Mouse (Mus musculus): ENCODE results near the gene Irgc1. TPM values are rescaled to one million over a fixed set of nuclear protein-coding genes. Genes with fewer than 3 reads are reported as not detected.
"Not testable (repeated sequence)": the region's sequence is repeated elsewhere in the genome, so short reads cannot be mapped to it uniquely, and the experiment has no call there.

The Irgc1 gene
- polyA plus RNA-seq, 1 experiment from 2014 or later: 0.24 TPM

- WGBS: 53% methylated on average over 9 of the region's 9 CpGs
- no peak overlapping the region for H3K4me2 ChIP-seq (replicated peaks; ENCODE audit: low read depth, low read length)
- H3K9me3 ChIP-seq (ENCODE audit: low read length): no peaks in the 10 kb centered on the region
- ATAC-seq: no peak
- TF ChIP-seq CTCF (IDR thresholded peaks at IDR 0.05) (no peak), EP300 (IDR thresholded peaks at IDR 0.05) (no peak)
- H3K36me3 ChIP-seq (ENCODE audit: insufficient read depth, low read length): no peaks in the 10 kb centered on the region
- H3K27ac ChIP-seq (ENCODE audit: low read length): no peak overlapping the region
- no peak for DNase-seq (ENCODE audit: low spot score)
- no peak overlapping the region for H3K9ac ChIP-seq (replicated peaks; ENCODE audit: low read depth)
- H3K27me3 ChIP-seq (replicated peaks; ENCODE audit: insufficient read depth, low read length): peaks cover under 1% of the 10 kb centered on the region; the same call in 1 of the 2 replicates
- peaks cover under 1% of the 10 kb centered on the region; the same call in 1 of the 2 replicates for H3K4me1 ChIP-seq (ENCODE audit: insufficient read depth, low read depth, low read length)
- H3K4me3 ChIP-seq (ENCODE audit: low read depth, low read length): no peak overlapping the region
Observed at GRCm38 (mm10) chr7:24486654-24487130, 34.6 kb upstream of the Irgc1 start.

DNA sequence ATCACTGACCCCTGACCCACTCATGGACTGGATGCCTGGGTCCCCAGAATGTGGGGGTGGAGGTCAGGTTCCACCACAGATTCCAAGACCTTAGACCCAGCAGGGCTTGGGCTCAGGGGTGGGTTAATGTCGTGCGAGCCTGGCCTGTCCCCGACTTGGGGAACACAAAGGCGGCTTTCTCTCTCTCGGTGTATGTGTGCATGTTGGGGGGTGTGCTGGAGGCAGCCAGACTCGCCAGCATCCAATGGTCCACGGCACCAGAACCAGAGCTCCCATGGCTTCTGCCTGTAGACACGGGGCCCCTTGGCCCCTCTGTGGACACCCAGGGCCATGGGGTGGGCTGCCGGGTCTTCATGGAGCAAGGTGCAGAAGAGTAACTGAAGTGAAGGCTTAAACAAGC is 33.4 kb upstream of the Irgc1 start:
- no peaks in the 10 kb centered on the region for H3K36me3 ChIP-seq (ENCODE audit: insufficient read depth, low read length)
- peaks cover 4% of the 10 kb centered on the region; the same call in 1 of the 2 replicates for H3K4me1 ChIP-seq (ENCODE audit: insufficient read depth, low read depth, low read length)
- DNase-seq (ENCODE audit: low spot score): no peak
- H3K27me3 ChIP-seq (replicated peaks; ENCODE audit: insufficient read depth, low read length): peaks cover 12% of the 10 kb centered on the region; the same call in 1 of the 2 replicates
- no peak for ATAC-seq
- no peak overlapping the region for H3K4me2 ChIP-seq (replicated peaks; ENCODE audit: low read depth, low read length)
- 78% methylated on average over 9 of the region's 9 CpGs for WGBS
- H3K27ac ChIP-seq (ENCODE audit: low read length): no peak overlapping the region
- H3K4me3 ChIP-seq (ENCODE audit: low read depth, low read length): no peak overlapping the region
- TF ChIP-seq EP300 (IDR thresholded peaks at IDR 0.05) (no peak), CTCF (IDR thresholded peaks at IDR 0.05) (no peak)
- no peaks in the 10 kb centered on the region for H3K9me3 ChIP-seq (ENCODE audit: low read length)
- H3K9ac ChIP-seq (replicated peaks; ENCODE audit: low read depth): no peak overlapping the region

DNA sequence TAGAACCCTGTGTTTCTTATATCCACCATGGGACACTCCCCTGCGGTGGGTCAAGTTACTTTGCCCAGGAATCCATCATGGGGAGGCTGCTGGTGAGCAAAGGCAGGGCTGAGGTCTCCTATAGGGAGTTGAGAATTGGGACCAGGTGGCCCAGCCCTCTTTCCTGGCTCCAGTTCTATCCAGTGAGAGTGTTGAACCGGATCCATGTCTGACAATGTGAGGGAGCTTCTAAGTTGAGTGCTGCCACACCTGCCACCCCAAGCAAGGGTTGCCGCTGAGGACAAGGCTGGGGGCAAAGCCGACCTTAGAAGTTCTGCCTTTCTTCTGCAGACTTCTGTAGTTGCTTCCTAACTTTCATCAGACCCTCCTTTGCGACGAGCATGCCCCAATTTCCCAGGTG is 31.2 kb upstream of the Irgc1 start:
- H3K27me3 ChIP-seq (replicated peaks; ENCODE audit: insufficient read depth, low read length): peaks cover 12% of the 10 kb centered on the region; the same call in 1 of the 2 replicates
- H3K27ac ChIP-seq (ENCODE audit: low read length); H3K4me2 ChIP-seq (replicated peaks; ENCODE audit: low read depth, low read length); H3K36me3 ChIP-seq (ENCODE audit: insufficient read depth, low read length); DNase-seq (ENCODE audit: low spot score); H3K9ac ChIP-seq (replicated peaks; ENCODE audit: low read depth); H3K4me1 ChIP-seq (ENCODE audit: insufficient read depth, low read depth, low read length); H3K9me3 ChIP-seq (ENCODE audit: low read length); ATAC-seq; H3K4me3 ChIP-seq (ENCODE audit: low read depth, low read length): not testable (repeated sequence)
- WGBS: 51% methylated on average over 6 of the region's 6 CpGs

DNA sequence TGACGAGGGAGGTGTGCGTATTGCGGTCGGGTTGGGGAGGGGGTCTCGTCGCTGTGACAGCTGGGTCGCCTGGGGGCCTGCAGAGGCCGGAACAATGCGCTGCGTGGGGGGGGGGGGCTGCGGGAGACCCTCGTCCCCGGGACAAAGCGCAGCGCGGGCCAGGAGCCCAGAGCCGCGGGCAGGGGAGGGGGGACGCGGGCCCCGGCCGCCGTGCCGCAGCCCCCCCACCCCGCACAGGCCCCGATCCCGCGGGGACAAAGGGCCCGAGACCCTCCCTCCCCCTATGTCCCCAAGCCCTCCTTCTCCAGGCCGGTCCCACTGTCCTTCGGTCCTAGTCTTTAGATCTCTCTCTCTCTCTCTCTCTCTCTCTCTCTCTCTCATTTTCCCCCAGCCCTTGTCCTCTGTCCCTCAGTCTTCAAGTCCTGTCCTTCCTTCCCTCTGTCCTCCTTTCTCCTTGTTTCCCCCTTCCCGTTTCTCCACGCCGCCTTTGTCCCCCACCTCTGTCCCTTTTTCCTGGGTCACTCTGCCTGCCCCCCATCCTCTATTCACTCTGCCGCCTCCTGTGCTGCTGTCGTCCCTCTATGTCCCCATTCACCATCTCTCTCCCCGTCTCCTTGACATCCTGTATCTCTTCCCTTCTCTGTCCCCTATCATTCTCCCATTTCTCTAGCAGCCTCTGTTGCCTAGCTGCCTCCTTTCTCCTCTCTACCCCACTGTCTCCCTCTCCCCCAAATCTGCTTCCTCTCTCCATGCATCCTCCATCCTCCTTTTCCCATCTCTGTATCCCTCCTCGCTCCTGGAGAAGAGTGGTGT is 30.3 kb upstream of the Irgc1 start:
- ATAC-seq (peak; percentile 8), DNase-seq (ENCODE audit: low spot score) (no peak)
- no peaks in the 10 kb centered on the region for H3K36me3 ChIP-seq (ENCODE audit: insufficient read depth, low read length)
- 6% methylated on average over 9 of the region's 38 CpGs for WGBS
- H3K27ac ChIP-seq (ENCODE audit: low read length): no peak overlapping the region
- 0 out of 2 replicates have a peak overlapping the region, but pooled peaks have one; percentile 12 for H3K9ac ChIP-seq (replicated peaks; ENCODE audit: low read depth)
- peak overlapping the region; percentile 91 for H3K4me2 ChIP-seq (replicated peaks; ENCODE audit: low read depth, low read length)
- H3K9me3 ChIP-seq (ENCODE audit: low read length): no peaks in the 10 kb centered on the region
- peaks cover 12% of the 10 kb centered on the region; the same call in 1 of the 2 replicates for H3K27me3 ChIP-seq (replicated peaks; ENCODE audit: insufficient read depth, low read length)
- peak overlapping the region; percentile 56 for H3K4me3 ChIP-seq (ENCODE audit: low read depth, low read length)
- peaks cover 4% of the 10 kb centered on the region; the same call in 1 of the 2 replicates for H3K4me1 ChIP-seq (ENCODE audit: insufficient read depth, low read depth, low read length)
- TF ChIP-seq CTCF (IDR thresholded peaks at IDR 0.05): no peak
- no peak for TF ChIP-seq EP300 (IDR thresholded peaks at IDR 0.05)

- WGBS: under 1% methylated on average over 59 of the region's 83 CpGs
Observed at GRCm38 (mm10) chr7:24481474-24482207, 29.5 kb upstream of the Irgc1 start, which contains the start of gene Cadm4. Gene Cadm4, plus strand, starts transcription at chr7:24482023.

More at GRCm38 (mm10) chr7:24481474-24482207, 29.5 kb upstream of the Irgc1 start, which contains the start of gene Cadm4:
- Histone ChIP-seq H3K4me2 (replicated peaks; ENCODE audit: low read depth, low read length) (peak within 1 kb of the TSS; percentile 91), H3K36me3 (ENCODE audit: insufficient read depth, low read length) (no peaks in the 10 kb centered on the region), H3K27me3 (replicated peaks; ENCODE audit: insufficient read depth, low read length) (peaks cover 12% of the 10 kb centered on the region; the same call in 1 of the 2 replicates), H3K27ac (ENCODE audit: low read length) (no peak within 1 kb of the TSS), H3K4me1 (ENCODE audit: insufficient read depth, low read depth, low read length) (peaks cover 4% of the 10 kb centered on the region; the same call in 1 of the 2 replicates), H3K9me3 (ENCODE audit: low read length) (no peaks in the 10 kb centered on the region), H3K9ac (replicated peaks; ENCODE audit: low read depth) (0 out of 2 replicates have a peak within 1 kb of the TSS, but pooled peaks have one; percentile 12), H3K4me3 (ENCODE audit: low read depth, low read length) (peak within 1 kb of the TSS; percentile 56)
- TF ChIP-seq CTCF (IDR thresholded peaks at IDR 0.05) (peak; percentile 17; the same call in 1 of the 2 replicates), EP300 (IDR thresholded peaks at IDR 0.05) (no peak)
- ATAC-seq: peak; percentile 93
- peak; percentile 66 for DNase-seq (ENCODE audit: low spot score)
